In genomic region chr13:46019431-46020166, GRCm38 (mm10) we compare ENCODE assay signal across 10 mouse cellular contexts. TPM values are rescaled to one million over a fixed set of nuclear protein-coding genes. Genes with fewer than 3 reads are reported as not detected.
DNase-seq lines count a peak whose midpoint lies in the region; ATAC-seq lines count a peak whose summit lies in the region.
"Had no signal": no experiment of that assay in that cellular context is flagged by ENCODE, and none has a peak within 500 bp of the region (broad histone marks: within the 10 kb centered on the region; RNA-seq: fewer than 3 reads in every experiment).

No protein-coding gene starts in this region.

- whole genome bisulfite sequencing in neural tube, embryonic 15.5 days: 34% methylated on average over 9 of the region's 9 CpGs
- 32% methylated on average over 9 of the region's 9 CpGs for WGBS in hindbrain, embryonic 14.5 days

- no peak overlapping the region for H3K27ac ChIP-seq in neural tube, embryonic 15.5 days (replicated peaks)
- no peak overlapping the region for H3K27ac ChIP-seq in hindbrain, embryonic 14.5 days

- H3K4me2 ChIP-seq in neural tube, embryonic 15.5 days: no peak overlapping the region
- H3K4me2 ChIP-seq in hindbrain, embryonic 14.5 days (replicated peaks): no peak overlapping the region

- H3K9ac ChIP-seq in neural tube, embryonic 15.5 days (replicated peaks): no peak overlapping the region
- no peak overlapping the region for H3K9ac ChIP-seq in hindbrain, embryonic 14.5 days

- no peaks in the 10 kb centered on the region for H3K9me3 ChIP-seq in neural tube, embryonic 15.5 days (replicated peaks)
- no peaks in the 10 kb centered on the region for H3K9me3 ChIP-seq in hindbrain, embryonic 14.5 days (ENCODE audit: control insufficient read depth, low read length)

- H3K27me3 ChIP-seq in neural tube, embryonic 15.5 days (replicated peaks): no peaks in the 10 kb centered on the region
- no peaks in the 10 kb centered on the region for H3K27me3 ChIP-seq in hindbrain, embryonic 14.5 days (ENCODE audit: control insufficient read depth, insufficient read depth, low read length)
- H3K27me3 ChIP-seq: Patski had no signal

- no peak for ATAC-seq in neural tube, embryonic 15.5 days (ENCODE audit: low FRiP score)
- ATAC-seq in monocyte, adult 5-6 weeks (replicated peaks; ENCODE audit: insufficient number of reproducible peaks, low FRiP score, low TSS enrichment, poor library complexity, severe bottlenecking): no peak
- no peak for ATAC-seq in hindbrain, embryonic 14.5 days (ENCODE audit: low FRiP score)
- ATAC-seq: Patski had no signal

- peaks cover 8% of the 10 kb centered on the region; the same call in 1 of the 2 replicates for H3K4me1 ChIP-seq in neural tube, embryonic 15.5 days
- peaks cover 19% of the 10 kb centered on the region for H3K4me1 ChIP-seq in hindbrain, embryonic 14.5 days (replicated peaks; ENCODE audit: control insufficient read depth, insufficient read depth, low read length)

- H3K36me3 ChIP-seq in neural tube, embryonic 15.5 days: no peaks in the 10 kb centered on the region
- no peaks in the 10 kb centered on the region for H3K36me3 ChIP-seq in hindbrain, embryonic 14.5 days (replicated peaks; ENCODE audit: control insufficient read depth, insufficient read depth)

- peak; percentile 17 to 39 for DNase-seq in left cerebral cortex, adult 18-20 months (ENCODE audit: low spot score in 2 of 2)
- no peak for DNase-seq in left cerebral cortex, adult 11 months (ENCODE audit: low spot score)
- DNase-seq in cerebellum, adult 11 months: peak; percentile 40
- DNase-seq in kidney, adult 11 months: peak; percentile 92
- peak; percentile 22 for DNase-seq in lung, postnatal 10 days
- no peak for DNase-seq in hindbrain, embryonic 14.5 days (ENCODE audit: low spot score)

- H3K4me3 ChIP-seq in neural tube, embryonic 15.5 days (replicated peaks): no peak overlapping the region
- H3K4me3 ChIP-seq in hindbrain, embryonic 14.5 days (replicated peaks; ENCODE audit: low read length): no peak overlapping the region
- H3K4me3 ChIP-seq: myocyte had no signal

RNA-seq across cellular contexts. Expression of gene Atxn1, which starts 54.8 kb away (rescaled TPM):
- total RNA-seq in left cerebral cortex, adult 18-20 months (2021): 100 to 1,000 TPM; 167 to 176 TPM
- 9.4 and 9.5 TPM in 2 replicates for polyA plus RNA-seq in neural tube, embryonic 15.5 days (2015; fragmentation: Nextera tagmentation; extraction: Ambion mirVana)
- 8.2 to 29.2 TPM (median 18.5 TPM) in 3 replicates for total RNA-seq in monocyte, adult 5-6 weeks (2017)
- polyA plus RNA-seq in hindbrain, embryonic 14.5 days (2014; fragmentation: Nextera tagmentation; extraction: Ambion mirVana): 5.4 and 8.1 TPM in 2 replicates

Comparison
In these comparisons a context has a peak if more than half of its experiments do, and no peak if none do; other contexts are left out.
1. DNase-seq: peak in left cerebral cortex, adult 18-20 months (2 of 2), cerebellum, adult 11 months (single experiment), kidney, adult 11 months (single experiment) and lung, postnatal 10 days (single experiment); none in left cerebral cortex, adult 11 months (single experiment) and hindbrain, embryonic 14.5 days (single experiment).